Mouse (Mus musculus) effector memory CD4-positive, alpha-beta T cell, adult 5 months (primary cell): ENCODE results near the gene Fam178b. TPM values are rescaled to one million over a fixed set of nuclear protein-coding genes. Genes with fewer than 3 reads are reported as not detected.

Experiments
- polyA plus RNA-seq: library from polyadenylated mRNA; unstranded; fragments of 100-300 nt; shearing (Covaris generic); gene quantifications from one replicate; pipeline ENCODE4 v1.2.1, GENCODE M21; 2017

Gene Fam178b
- polyA plus RNA-seq: not detected

GRCm38 (mm10) chr1:36682620-36683355, at the start of gene Fam178b:
Gene Fam178b (minus strand): TSS chr1:36683183.

GRCm38 (mm10) chr1:36714311-36714710, 31.3 kb upstream of the Fam178b start, which contains the start of gene Actr1b:
Gene Actr1b (minus strand): TSS chr1:36714422.

GRCm38 (mm10) chr1:36709854-36710280, 26.9 kb upstream of the Fam178b start, which contains the start of gene 4933424G06Rik:
Gene 4933424G06Rik (plus strand): TSS chr1:36710149.

GRCm38 (mm10) chr1:36691271-36692155, 8.5 kb upstream of the Fam178b start, which contains the start of gene Cox5b:
Gene Cox5b (plus strand): TSS chr1:36691449.

GRCm38 (mm10) chr1:36558031-36558993, 124.7 kb downstream of the Fam178b start, which contains the start of gene Sema4c:
Gene Sema4c (minus strand): TSS chr1:36558349.

GRCm38 (mm10) chr1:36546888-36547471, 136.0 kb downstream of the Fam178b start, which contains the start of gene Ankrd39:
Gene Ankrd39 (minus strand): TSS chr1:36547445.

GRCm38 (mm10) chr1:36539186-36539585, 143.8 kb downstream of the Fam178b start, which contains the start of gene Gm42417:
Gene Gm42417 (minus strand): TSS chr1:36539429.

GRCm38 (mm10) chr1:36536783-36537182, 146.2 kb downstream of the Fam178b start, which contains the start of gene Ankrd23:
Gene Ankrd23 (minus strand): TSS chr1:36536883.

Other genes with a start within 250 kb of the Fam178b start
- 23.3 TPM for gene Lman2l, start 237.9 kb downstream of the Fam178b start, polyA plus RNA-seq
- gene Cnnm4, start 211.6 kb downstream of the Fam178b start, polyA plus RNA-seq: 4.6 TPM
- 25.1 TPM for gene Cnnm3, start 171.3 kb downstream of the Fam178b start, polyA plus RNA-seq
- gene Ankrd23, start 146.3 kb downstream of the Fam178b start, polyA plus RNA-seq: 12.6 TPM
- 1.9 TPM for gene Gm42417, start 143.8 kb downstream of the Fam178b start, polyA plus RNA-seq
- 22.4 TPM for gene Ankrd39, start 135.7 kb downstream of the Fam178b start, polyA plus RNA-seq
- 1.1 TPM for gene Sema4c, start 124.8 kb downstream of the Fam178b start, polyA plus RNA-seq
- gene Cox5b, start 8.3 kb upstream of the Fam178b start, polyA plus RNA-seq: 376 TPM
- not detected for gene 4933424G06Rik, start 27.0 kb upstream of the Fam178b start, polyA plus RNA-seq
- gene Actr1b, start 31.2 kb upstream of the Fam178b start, polyA plus RNA-seq: 54.3 TPM
- 186 TPM for gene Zap70, start 78.6 kb upstream of the Fam178b start, polyA plus RNA-seq